Mouse (Mus musculus): ENCODE measurements around the gene Rsc1a1. TPM values are rescaled to one million over a fixed set of nuclear protein-coding genes. Genes with fewer than 3 reads are reported as not detected.

Gene Rsc1a1
- polyA plus RNA-seq (2014; fragmentation: Nextera tagmentation; extraction: Ambion mirVana), result 2.2 and 3.7 TPM in 2 replicates

DNA sequence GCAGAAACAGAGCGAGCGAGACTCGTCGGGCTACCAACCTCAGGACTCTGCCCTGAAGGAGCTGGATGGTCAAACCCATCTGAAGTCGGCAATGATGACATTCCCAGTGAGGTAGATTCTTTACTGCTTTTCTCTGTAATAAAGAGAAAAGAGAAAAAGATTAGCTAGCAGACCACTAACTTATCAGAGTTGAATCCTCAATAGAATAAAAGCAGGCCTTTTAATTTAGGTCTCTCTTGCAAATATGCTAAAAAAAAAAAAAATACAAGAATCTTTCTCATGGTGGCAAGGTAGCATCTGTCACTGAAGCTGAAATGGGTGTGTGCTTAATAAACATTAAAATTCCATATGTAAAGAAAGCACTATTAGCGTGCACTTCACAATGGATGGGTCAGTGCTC lies at the start of gene Rsc1a1:
TSS of gene Rsc1a1 (minus strand) at position 101 of the 400 bp plus-strand sequence.
- 97% methylated on average over 6 of the region's 6 CpGs for WGBS
- no peak within 1 kb of the TSS for H3K27ac ChIP-seq (ENCODE audit: low read depth)
- no peaks in the 10 kb centered on the region for H3K27me3 ChIP-seq (replicated peaks; ENCODE audit: control insufficient read depth, insufficient read depth, low read length)
- H3K9ac ChIP-seq (ENCODE audit: low read length), result no peak within 1 kb of the TSS
- H3K4me1 ChIP-seq (replicated peaks; ENCODE audit: control insufficient read depth, insufficient read depth, low read length), result no peaks in the 10 kb centered on the region
- no peak within 1 kb of the TSS for H3K4me2 ChIP-seq (ENCODE audit: low read length)
- ATAC-seq (replicated peaks; ENCODE audit: low FRiP score, low TSS enrichment, low read depth), result no peak
- peaks cover 68% of the 10 kb centered on the region for H3K36me3 ChIP-seq (ENCODE audit: control insufficient read depth, insufficient read depth, low read length)
- no peak within 1 kb of the TSS for H3K4me3 ChIP-seq (ENCODE audit: low read depth, low read length)
- no peak for DNase-seq (ENCODE audit: low spot score)
- no peaks in the 10 kb centered on the region for H3K9me3 ChIP-seq (ENCODE audit: control insufficient read depth, low read length)

- Histone ChIP-seq H3K9me3 (ENCODE audit: control insufficient read depth, low read length) (no peaks in the 10 kb centered on the region), H3K27me3 (replicated peaks; ENCODE audit: control insufficient read depth, insufficient read depth, low read length) (no peaks in the 10 kb centered on the region), H3K4me1 (replicated peaks; ENCODE audit: control insufficient read depth, insufficient read depth, low read length) (peaks cover 4% of the 10 kb centered on the region; the same call in 1 of the 2 replicates), H3K36me3 (ENCODE audit: control insufficient read depth, insufficient read depth, low read length) (no peaks in the 10 kb centered on the region), H3K4me3 (ENCODE audit: low read depth, low read length) (peak overlapping the region; percentile 38), H3K27ac (ENCODE audit: low read depth) (peak overlapping the region; percentile 88), H3K9ac (ENCODE audit: low read length) (peak overlapping the region; percentile 27), H3K4me2 (ENCODE audit: low read length) (peak overlapping the region; percentile 77)
- no peak for DNase-seq (ENCODE audit: low spot score)
- no peak for ATAC-seq (replicated peaks; ENCODE audit: low FRiP score, low TSS enrichment, low read depth)
- WGBS, result 25% methylated on average over 9 of the region's 9 CpGs
Measured at GRCm38 (mm10) chr4:141735206-141735560, 49.8 kb upstream of the Rsc1a1 start.

GRCm38 (mm10) chr4:141734446-141735205 lies 49.2 kb upstream of the Rsc1a1 start:
- 5% methylated on average over 24 of the region's 24 CpGs for WGBS
- peak; percentile 86 for DNase-seq (ENCODE audit: low spot score)
- Histone ChIP-seq H3K9ac (ENCODE audit: low read length) (peak overlapping the region; percentile 35), H3K4me2 (ENCODE audit: low read length) (peak overlapping the region; percentile 77), H3K4me3 (ENCODE audit: low read depth, low read length) (peak overlapping the region; percentile 38), H3K36me3 (ENCODE audit: control insufficient read depth, insufficient read depth, low read length) (no peaks in the 10 kb centered on the region), H3K27me3 (replicated peaks; ENCODE audit: control insufficient read depth, insufficient read depth, low read length) (no peaks in the 10 kb centered on the region), H3K27ac (ENCODE audit: low read depth) (peak overlapping the region; percentile 88), H3K4me1 (replicated peaks; ENCODE audit: control insufficient read depth, insufficient read depth, low read length) (peaks cover 4% of the 10 kb centered on the region; the same call in 1 of the 2 replicates), H3K9me3 (ENCODE audit: control insufficient read depth, low read length) (no peaks in the 10 kb centered on the region)
- peak; percentile 92 for ATAC-seq (replicated peaks; ENCODE audit: low FRiP score, low TSS enrichment, low read depth)

GRCm38 (mm10) chr4:141731766-141732165 lies 46.4 kb upstream of the Rsc1a1 start:
- DNase-seq (ENCODE audit: low spot score) (no peak), ATAC-seq (replicated peaks; ENCODE audit: low FRiP score, low TSS enrichment, low read depth) (no peak; the same call in 1 of the 2 replicates)
- Histone ChIP-seq H3K4me1 (replicated peaks; ENCODE audit: control insufficient read depth, insufficient read depth, low read length) (peaks cover 4% of the 10 kb centered on the region; the same call in 1 of the 2 replicates), H3K4me2 (ENCODE audit: low read length) (no peak overlapping the region), H3K9me3 (ENCODE audit: control insufficient read depth, low read length) (no peaks in the 10 kb centered on the region), H3K4me3 (ENCODE audit: low read depth, low read length) (no peak overlapping the region), H3K27me3 (replicated peaks; ENCODE audit: control insufficient read depth, insufficient read depth, low read length) (no peaks in the 10 kb centered on the region), H3K9ac (ENCODE audit: low read length) (no peak overlapping the region), H3K36me3 (ENCODE audit: control insufficient read depth, insufficient read depth, low read length) (no peaks in the 10 kb centered on the region), H3K27ac (ENCODE audit: low read depth) (no peak overlapping the region)
- 56% methylated on average over 5 of the region's 5 CpGs for WGBS

DNA sequence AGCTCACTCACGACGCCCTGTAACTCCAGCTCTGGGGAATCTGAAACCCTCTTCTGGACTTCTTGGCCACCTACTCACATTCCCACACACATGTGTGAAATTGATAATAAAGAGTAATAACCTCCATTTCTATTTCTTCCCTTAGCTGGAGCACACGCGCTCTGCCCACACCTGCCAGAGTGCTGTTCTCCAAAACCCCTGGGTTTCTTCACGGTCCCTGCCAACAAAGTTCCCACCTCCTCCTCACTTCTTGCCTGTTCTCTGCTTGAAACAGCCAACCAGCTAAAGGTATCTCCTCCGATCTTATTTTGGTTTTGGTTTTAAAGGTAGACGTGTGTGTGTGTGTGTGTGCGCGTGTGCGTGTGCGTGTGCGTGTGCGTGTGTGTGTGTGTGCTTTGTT lies 45.0 kb upstream of the Rsc1a1 start:
- 81% methylated on average over 13 of the region's 13 CpGs for WGBS
- no peak overlapping the region for H3K9ac ChIP-seq (ENCODE audit: low read length)
- no peak overlapping the region for H3K27ac ChIP-seq (ENCODE audit: low read depth)
- no peaks in the 10 kb centered on the region for H3K9me3 ChIP-seq (ENCODE audit: control insufficient read depth, low read length)
- no peak overlapping the region for H3K4me3 ChIP-seq (ENCODE audit: low read depth, low read length)
- H3K4me1 ChIP-seq (replicated peaks; ENCODE audit: control insufficient read depth, insufficient read depth, low read length), result peaks cover 4% of the 10 kb centered on the region; the same call in 1 of the 2 replicates
- DNase-seq (ENCODE audit: low spot score) (no peak), ATAC-seq (replicated peaks; ENCODE audit: low FRiP score, low TSS enrichment, low read depth) (no peak)
- H3K36me3 ChIP-seq (ENCODE audit: control insufficient read depth, insufficient read depth, low read length), result no peaks in the 10 kb centered on the region
- H3K27me3 ChIP-seq (replicated peaks; ENCODE audit: control insufficient read depth, insufficient read depth, low read length), result no peaks in the 10 kb centered on the region
- no peak overlapping the region for H3K4me2 ChIP-seq (ENCODE audit: low read length)

DNA sequence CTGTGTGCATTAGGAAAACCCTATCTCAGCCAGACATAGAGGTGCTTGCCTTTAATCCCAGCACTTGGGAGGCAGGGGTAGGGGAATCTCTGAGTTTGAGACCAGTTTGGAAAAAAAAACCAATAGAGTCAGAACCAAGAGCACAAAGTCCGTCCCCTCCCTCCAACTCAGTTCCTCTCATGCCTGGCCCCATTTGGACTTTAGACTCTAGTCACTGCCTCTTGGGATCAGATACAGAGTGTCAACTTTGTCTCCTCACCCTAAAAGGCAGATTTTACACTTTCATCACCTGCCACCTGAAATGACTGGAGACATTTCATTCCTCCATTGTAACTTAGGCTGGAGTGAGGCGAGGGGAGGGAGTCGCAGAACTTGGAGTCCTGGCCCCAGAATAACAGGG lies 43.9 kb upstream of the Rsc1a1 start:
- no peak overlapping the region for H3K4me2 ChIP-seq (ENCODE audit: low read length)
- H3K27ac ChIP-seq (ENCODE audit: low read depth), result peak overlapping the region; percentile 14; the same call in 1 of the 2 replicates
- no peaks in the 10 kb centered on the region for H3K36me3 ChIP-seq (ENCODE audit: control insufficient read depth, insufficient read depth, low read length)
- no peak overlapping the region for H3K4me3 ChIP-seq (ENCODE audit: low read depth, low read length)
- DNase-seq (ENCODE audit: low spot score), result peak; percentile 66
- peak; percentile 71; the same call in 1 of the 2 replicates for ATAC-seq (replicated peaks; ENCODE audit: low FRiP score, low TSS enrichment, low read depth)
- 65% methylated on average over 3 of the region's 3 CpGs for WGBS
- no peaks in the 10 kb centered on the region for H3K9me3 ChIP-seq (ENCODE audit: control insufficient read depth, low read length)
- no peaks in the 10 kb centered on the region for H3K27me3 ChIP-seq (replicated peaks; ENCODE audit: control insufficient read depth, insufficient read depth, low read length)
- no peaks in the 10 kb centered on the region for H3K4me1 ChIP-seq (replicated peaks; ENCODE audit: control insufficient read depth, insufficient read depth, low read length)
- no peak overlapping the region for H3K9ac ChIP-seq (ENCODE audit: low read length)

- no peak for DNase-seq (ENCODE audit: low spot score)
- Histone ChIP-seq H3K4me1 (replicated peaks; ENCODE audit: control insufficient read depth, insufficient read depth, low read length) (peaks cover 24% of the 10 kb centered on the region), H3K4me3 (ENCODE audit: low read depth, low read length) (no peak overlapping the region), H3K9me3 (ENCODE audit: control insufficient read depth, low read length) (no peaks in the 10 kb centered on the region), H3K4me2 (ENCODE audit: low read length) (no peak overlapping the region), H3K27me3 (replicated peaks; ENCODE audit: control insufficient read depth, insufficient read depth, low read length) (no peaks in the 10 kb centered on the region), H3K9ac (ENCODE audit: low read length) (no peak overlapping the region), H3K27ac (ENCODE audit: low read depth) (no peak overlapping the region), H3K36me3 (ENCODE audit: control insufficient read depth, insufficient read depth, low read length) (no peaks in the 10 kb centered on the region; the same call in 1 of the 2 replicates)
- no peak for ATAC-seq (replicated peaks; ENCODE audit: low FRiP score, low TSS enrichment, low read depth)
- WGBS, result 45% methylated on average over 3 of the region's 3 CpGs
Measured at GRCm38 (mm10) chr4:141725738-141726137, 40.3 kb upstream of the Rsc1a1 start.

DNA sequence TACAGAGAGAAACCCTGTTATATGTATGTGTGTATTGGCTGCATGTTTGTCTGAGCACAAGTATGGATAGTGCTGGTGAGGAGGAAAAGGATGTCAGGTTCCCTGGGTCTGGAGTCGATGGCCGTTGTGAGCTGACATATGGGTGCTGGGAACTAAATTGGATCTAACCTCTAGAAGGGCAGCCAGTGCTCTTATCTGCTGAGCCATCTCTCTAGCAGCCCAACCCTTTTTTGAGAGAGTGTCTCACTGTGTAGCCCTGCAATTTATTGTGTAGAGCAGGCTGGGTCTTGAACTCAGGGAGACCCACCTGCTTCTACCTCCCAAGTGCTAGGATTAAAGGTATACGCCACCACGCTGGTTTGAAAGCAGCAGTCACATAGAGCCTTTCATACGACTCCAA lies 39.9 kb upstream of the Rsc1a1 start:
- ATAC-seq (replicated peaks; ENCODE audit: low FRiP score, low TSS enrichment, low read depth), result no peak
- no peak overlapping the region for H3K9ac ChIP-seq (ENCODE audit: low read length)
- H3K4me1 ChIP-seq (replicated peaks; ENCODE audit: control insufficient read depth, insufficient read depth, low read length), result peaks cover 25% of the 10 kb centered on the region
- no peak overlapping the region for H3K27ac ChIP-seq (ENCODE audit: low read depth)
- peaks cover 4% of the 10 kb centered on the region for H3K36me3 ChIP-seq (ENCODE audit: control insufficient read depth, insufficient read depth, low read length)
- no peak overlapping the region for H3K4me3 ChIP-seq (ENCODE audit: low read depth, low read length)
- H3K4me2 ChIP-seq (ENCODE audit: low read length), result no peak overlapping the region
- H3K9me3 ChIP-seq (ENCODE audit: control insufficient read depth, low read length), result no peaks in the 10 kb centered on the region
- no peaks in the 10 kb centered on the region for H3K27me3 ChIP-seq (replicated peaks; ENCODE audit: control insufficient read depth, insufficient read depth, low read length)
- 76% methylated on average over 5 of the region's 5 CpGs for WGBS
- DNase-seq (ENCODE audit: low spot score), result no peak

- DNase-seq (ENCODE audit: low spot score) (no peak), ATAC-seq (replicated peaks; ENCODE audit: low FRiP score, low TSS enrichment, low read depth) (no peak)
- no peak overlapping the region for H3K27ac ChIP-seq (ENCODE audit: low read depth)
- 64% methylated on average over 11 of the region's 11 CpGs for WGBS
- peaks cover 25% of the 10 kb centered on the region for H3K4me1 ChIP-seq (replicated peaks; ENCODE audit: control insufficient read depth, insufficient read depth, low read length)
- peaks cover 11% of the 10 kb centered on the region for H3K36me3 ChIP-seq (ENCODE audit: control insufficient read depth, insufficient read depth, low read length)
- no peak overlapping the region for H3K4me2 ChIP-seq (ENCODE audit: low read length)
- no peaks in the 10 kb centered on the region for H3K9me3 ChIP-seq (ENCODE audit: control insufficient read depth, low read length)
- no peaks in the 10 kb centered on the region for H3K27me3 ChIP-seq (replicated peaks; ENCODE audit: control insufficient read depth, insufficient read depth, low read length)
- no peak overlapping the region for H3K4me3 ChIP-seq (ENCODE audit: low read depth, low read length)
- H3K9ac ChIP-seq (ENCODE audit: low read length), result no peak overlapping the region
Measured at GRCm38 (mm10) chr4:141724594-141724993, 39.2 kb upstream of the Rsc1a1 start.
